Mouse (Mus musculus): ENCODE data around the gene Arid1b.

GRCm38 (mm10) chr17:4974736-4975135, 19.4 kb upstream of the Arid1b start:
- TF ChIP-seq EP300 (IDR thresholded peaks at IDR 0.05; ENCODE audit: low read depth) (no peak), CTCF (IDR thresholded peaks at IDR 0.05; ENCODE audit: low read depth) (no peak)

Data from liver, postnatal 0 days (tissue).